In the genomic region with DNA sequence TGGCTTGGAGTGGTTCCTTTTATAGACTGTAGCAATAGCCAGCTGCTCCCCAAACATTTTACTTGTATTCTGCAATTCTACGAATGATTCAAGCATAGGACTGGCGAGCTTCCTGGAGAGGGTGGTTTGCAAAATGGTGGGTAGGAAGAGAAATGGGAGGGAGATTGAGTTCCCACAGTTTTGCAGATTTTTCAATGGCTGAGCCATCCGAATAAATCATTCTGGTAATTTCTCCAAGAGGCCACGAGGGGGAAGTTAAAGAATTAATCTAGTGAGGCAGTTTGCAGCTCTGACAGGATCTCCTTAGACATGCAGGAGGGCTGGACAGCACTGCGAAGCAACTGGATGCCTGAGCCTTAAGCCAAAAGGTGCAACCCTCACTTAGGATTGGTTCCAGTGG, we compare ENCODE assay signal across 14 mouse cellular contexts.
DNase-seq lines count a peak whose midpoint lies in the region; ATAC-seq and TF ChIP-seq lines count a peak whose summit lies in the region.
"Had no signal": no experiment of that assay in that cellular context is flagged by ENCODE, and none has a peak within 500 bp of the region (broad histone marks: within the 10 kb centered on the region; RNA-seq: fewer than 3 reads in every experiment).

No protein-coding gene starts in this region.

- no peak overlapping the region for H3K27ac ChIP-seq in intestine, postnatal 0 days (ENCODE audit: low read depth, low read length)
- no peak overlapping the region for H3K27ac ChIP-seq in intestine, embryonic 16.5 days (ENCODE audit: low read length)
- no peak overlapping the region for H3K27ac ChIP-seq in midbrain, embryonic 14.5 days (replicated peaks; ENCODE audit: low read depth, low read length)
- H3K27ac ChIP-seq in midbrain, embryonic 11.5 days (ENCODE audit: low read depth, low read length), result no peak overlapping the region
- no peak overlapping the region for H3K27ac ChIP-seq in stomach, postnatal 0 days (replicated peaks)

- H3K9ac ChIP-seq in intestine, postnatal 0 days (ENCODE audit: low read depth, low read length), result no peak overlapping the region
- no peak overlapping the region for H3K9ac ChIP-seq in intestine, embryonic 16.5 days (ENCODE audit: low read depth, low read length)
- H3K9ac ChIP-seq in midbrain, embryonic 14.5 days (replicated peaks; ENCODE audit: low read length), result no peak overlapping the region
- no peak overlapping the region for H3K9ac ChIP-seq in midbrain, embryonic 11.5 days (ENCODE audit: low read length)
- no peak overlapping the region for H3K9ac ChIP-seq in stomach, postnatal 0 days (ENCODE audit: low read length)

- H3K4me3 ChIP-seq in intestine, postnatal 0 days (ENCODE audit: low read depth, low read length), result no peak overlapping the region
- no peak overlapping the region for H3K4me3 ChIP-seq in intestine, embryonic 16.5 days (ENCODE audit: low read length)
- H3K4me3 ChIP-seq in midbrain, embryonic 14.5 days (replicated peaks; ENCODE audit: low read depth, low read length), result no peak overlapping the region
- H3K4me3 ChIP-seq in midbrain, embryonic 11.5 days (ENCODE audit: low read depth, low read length), result no peak overlapping the region
- no peak overlapping the region for H3K4me3 ChIP-seq in stomach, postnatal 0 days (ENCODE audit: low read depth, low read length)

- peak; percentile 3 for DNase-seq in CD4-positive, CD25-positive, alpha-beta regulatory T cell, adult 2 months (ENCODE audit: low read depth, low spot score)
- DNase-seq in midbrain, embryonic 14.5 days, result peak; percentile 58
- DNase-seq in midbrain, embryonic 11.5 days (ENCODE audit: low spot score, missing footprints), result no peak
- no peak for DNase-seq in stomach, postnatal 0 days (ENCODE audit: low spot score)
- no peak for DNase-seq in right cerebral cortex, adult 18-20 months
- DNase-seq: cerebellum, adult 9-11 months; heart, postnatal 10 days; kidney, adult 8-10 months; layer of hippocampus, adult 9-11 months; left cerebral cortex, postnatal 4 days had no signal

- H3K4me2 ChIP-seq in intestine, postnatal 0 days (replicated peaks; ENCODE audit: low read depth), result no peak overlapping the region
- H3K4me2 ChIP-seq in intestine, embryonic 16.5 days (ENCODE audit: low read depth, low read length), result no peak overlapping the region
- no peak overlapping the region for H3K4me2 ChIP-seq in midbrain, embryonic 14.5 days (ENCODE audit: low read length)
- H3K4me2 ChIP-seq in midbrain, embryonic 11.5 days, result no peak overlapping the region
- no peak overlapping the region for H3K4me2 ChIP-seq in stomach, postnatal 0 days (replicated peaks; ENCODE audit: low read depth)

- no peaks in the 10 kb centered on the region for H3K27me3 ChIP-seq in intestine, postnatal 0 days (replicated peaks; ENCODE audit: control insufficient read depth, insufficient read depth, low read length)
- H3K27me3 ChIP-seq in intestine, embryonic 16.5 days (replicated peaks; ENCODE audit: control insufficient read depth, insufficient read depth, low read length), result no peaks in the 10 kb centered on the region
- H3K27me3 ChIP-seq in midbrain, embryonic 14.5 days (ENCODE audit: control insufficient read depth, insufficient read depth, low read length), result no peaks in the 10 kb centered on the region
- H3K27me3 ChIP-seq in midbrain, embryonic 11.5 days (ENCODE audit: control insufficient read depth, insufficient read depth, low read length), result no peaks in the 10 kb centered on the region
- no peaks in the 10 kb centered on the region for H3K27me3 ChIP-seq in stomach, postnatal 0 days (ENCODE audit: control insufficient read depth, insufficient read depth, low read length)

- no peaks in the 10 kb centered on the region for H3K4me1 ChIP-seq in intestine, postnatal 0 days (replicated peaks; ENCODE audit: control insufficient read depth, insufficient read depth, low read length)
- no peaks in the 10 kb centered on the region for H3K4me1 ChIP-seq in intestine, embryonic 16.5 days (ENCODE audit: control insufficient read depth, insufficient read depth, low read length)
- peaks cover 36% of the 10 kb centered on the region for H3K4me1 ChIP-seq in midbrain, embryonic 14.5 days (ENCODE audit: control insufficient read depth, insufficient read depth, low read length)
- peaks cover 14% of the 10 kb centered on the region for H3K4me1 ChIP-seq in midbrain, embryonic 11.5 days (ENCODE audit: control insufficient read depth, insufficient read depth, low read length)
- no peaks in the 10 kb centered on the region for H3K4me1 ChIP-seq in stomach, postnatal 0 days (replicated peaks; ENCODE audit: control insufficient read depth, insufficient read depth)

- peak; percentile 34 for TF ChIP-seq CTCF in intestine, postnatal 0 days (IDR thresholded peaks at IDR 0.05; ENCODE audit: low read depth)
- peak; percentile 28 for TF ChIP-seq CTCF in stomach, postnatal 0 days (IDR thresholded peaks at IDR 0.05; ENCODE audit: low read depth)

- no peaks in the 10 kb centered on the region for H3K36me3 ChIP-seq in intestine, postnatal 0 days (ENCODE audit: control insufficient read depth, insufficient read depth)
- H3K36me3 ChIP-seq in intestine, embryonic 16.5 days (ENCODE audit: control insufficient read depth, insufficient read depth, low read length), result no peaks in the 10 kb centered on the region
- H3K36me3 ChIP-seq in midbrain, embryonic 14.5 days (ENCODE audit: control insufficient read depth, insufficient read depth, low read length), result no peaks in the 10 kb centered on the region
- H3K36me3 ChIP-seq in midbrain, embryonic 11.5 days (ENCODE audit: control insufficient read depth, insufficient read depth, low read length), result no peaks in the 10 kb centered on the region
- H3K36me3 ChIP-seq in stomach, postnatal 0 days (ENCODE audit: control insufficient read depth, insufficient read depth, low read length), result no peaks in the 10 kb centered on the region
- H3K36me3 ChIP-seq: G1E had no signal

- no peaks in the 10 kb centered on the region for H3K9me3 ChIP-seq in intestine, postnatal 0 days (ENCODE audit: control insufficient read depth)
- H3K9me3 ChIP-seq in intestine, embryonic 16.5 days (ENCODE audit: control insufficient read depth, low read length), result no peaks in the 10 kb centered on the region
- H3K9me3 ChIP-seq in midbrain, embryonic 14.5 days (ENCODE audit: control insufficient read depth, low read length), result no peaks in the 10 kb centered on the region
- H3K9me3 ChIP-seq in midbrain, embryonic 11.5 days (ENCODE audit: control insufficient read depth, low read length), result no peaks in the 10 kb centered on the region
- no peaks in the 10 kb centered on the region for H3K9me3 ChIP-seq in stomach, postnatal 0 days (ENCODE audit: control insufficient read depth, low read length)

- WGBS in intestine, postnatal 0 days, result 52% methylated on average over 5 of the region's 5 CpGs
- WGBS in intestine, embryonic 16.5 days, result 52% methylated on average over 5 of the region's 5 CpGs
- 61% methylated on average over 5 of the region's 5 CpGs for WGBS in midbrain, embryonic 14.5 days
- WGBS in midbrain, embryonic 11.5 days, result 67% methylated on average over 5 of the region's 5 CpGs
- WGBS in stomach, postnatal 0 days, result 35% methylated on average over 5 of the region's 5 CpGs

- no peak for TF ChIP-seq EP300 in stomach, postnatal 0 days (optimal IDR thresholded peaks at IDR 0.05)

- no peak for ATAC-seq in CD4-positive, CD25-positive, alpha-beta regulatory T cell, adult 4 months
- ATAC-seq in intestine, postnatal 0 days, result no peak
- no peak for ATAC-seq in intestine, embryonic 16.5 days
- no peak for ATAC-seq in midbrain, embryonic 14.5 days (ENCODE audit: low FRiP score, low TSS enrichment)
- no peak for ATAC-seq in midbrain, embryonic 11.5 days (ENCODE audit: low FRiP score)
- no peak for ATAC-seq in stomach, postnatal 0 days (ENCODE audit: low FRiP score, low TSS enrichment)

Comparison
In these comparisons a context has a peak if more than half of its experiments do, and no peak if none do; other contexts are left out.
1. DNase-seq: peak in CD4-positive, CD25-positive, alpha-beta regulatory T cell, adult 2 months (single experiment) and midbrain, embryonic 14.5 days (single experiment); none in midbrain, embryonic 11.5 days (single experiment), stomach, postnatal 0 days (single experiment) and right cerebral cortex, adult 18-20 months (single experiment).